Mouse (Mus musculus) ovary, postnatal 14 days (tissue): ENCODE data around the gene 2210408I21Rik.
"Not testable (repeated sequence)": the region's sequence is repeated elsewhere in the genome, so short reads cannot be mapped to it uniquely, and the experiment has no call there.

Source experiments
- DNase-seq: peaks from one replicate; pipeline ENCODE4 v3.0.0; 2022; ENCODE audit warnings: low spot score

The 2210408I21Rik gene

GRCm38 (mm10) chr13:77134931-77135620 lies at the start of gene 2210408I21Rik, which contains the start of gene Slf1:
TSS of gene 2210408I21Rik (plus strand) at chr13:77135540.
TSS of gene Slf1 (minus strand) at chr13:77135473.
- DNase-seq, result peak; percentile 80

- DNase-seq, result not testable (repeated sequence)
These were observed 42.5 kb upstream of the 2210408I21Rik start for GRCm38 (mm10) chr13:77092876-77093275.

- no peak for DNase-seq
These were observed 27.6 kb upstream of the 2210408I21Rik start for GRCm38 (mm10) chr13:77107734-77108133.

- no peak for DNase-seq
These were observed 16.6 kb upstream of the 2210408I21Rik start for GRCm38 (mm10) chr13:77118695-77119094.

- DNase-seq, result no peak
These were observed 10.2 kb upstream of the 2210408I21Rik start for GRCm38 (mm10) chr13:77125159-77125558.

GRCm38 (mm10) chr13:77128240-77128639 lies 7.1 kb upstream of the 2210408I21Rik start:
- DNase-seq, result no peak

- DNase-seq, result no peak
These were observed 4.2 kb upstream of the 2210408I21Rik start for GRCm38 (mm10) chr13:77131132-77131531.

- no peak for DNase-seq
These were observed 261 bp downstream of the 2210408I21Rik start for GRCm38 (mm10) chr13:77135621-77135981.

- no peak for DNase-seq
These were observed 5.5 kb downstream of the 2210408I21Rik start for GRCm38 (mm10) chr13:77140890-77141289.

GRCm38 (mm10) chr13:77177931-77178330 lies 42.6 kb downstream of the 2210408I21Rik start:
- no peak for DNase-seq

- no peak for DNase-seq
These were observed 55.3 kb downstream of the 2210408I21Rik start for GRCm38 (mm10) chr13:77190606-77191005.

GRCm38 (mm10) chr13:77192201-77192600 lies 56.9 kb downstream of the 2210408I21Rik start:
- DNase-seq, result no peak

GRCm38 (mm10) chr13:77208764-77209418 lies 73.6 kb downstream of the 2210408I21Rik start:
- no peak for DNase-seq

GRCm38 (mm10) chr13:77213196-77213595 lies 77.9 kb downstream of the 2210408I21Rik start:
- no peak for DNase-seq

GRCm38 (mm10) chr13:77215460-77215859 lies 80.1 kb downstream of the 2210408I21Rik start:
- no peak for DNase-seq

- no peak for DNase-seq
These were observed 82.4 kb downstream of the 2210408I21Rik start for GRCm38 (mm10) chr13:77217672-77218280.

GRCm38 (mm10) chr13:77221072-77221471 lies 85.7 kb downstream of the 2210408I21Rik start:
- no peak for DNase-seq

GRCm38 (mm10) chr13:77256541-77256940 lies 121.2 kb downstream of the 2210408I21Rik start:
- DNase-seq, result no peak

- no peak for DNase-seq
These were observed 127.5 kb downstream of the 2210408I21Rik start for GRCm38 (mm10) chr13:77262715-77263338.

- no peak for DNase-seq
These were observed 128.2 kb downstream of the 2210408I21Rik start for GRCm38 (mm10) chr13:77263400-77264179.

- no peak for DNase-seq
These were observed 129.1 kb downstream of the 2210408I21Rik start for GRCm38 (mm10) chr13:77264481-77264880.
